Comparison of ENCODE assay signal across 10 mouse cellular contexts in the genomic region with DNA sequence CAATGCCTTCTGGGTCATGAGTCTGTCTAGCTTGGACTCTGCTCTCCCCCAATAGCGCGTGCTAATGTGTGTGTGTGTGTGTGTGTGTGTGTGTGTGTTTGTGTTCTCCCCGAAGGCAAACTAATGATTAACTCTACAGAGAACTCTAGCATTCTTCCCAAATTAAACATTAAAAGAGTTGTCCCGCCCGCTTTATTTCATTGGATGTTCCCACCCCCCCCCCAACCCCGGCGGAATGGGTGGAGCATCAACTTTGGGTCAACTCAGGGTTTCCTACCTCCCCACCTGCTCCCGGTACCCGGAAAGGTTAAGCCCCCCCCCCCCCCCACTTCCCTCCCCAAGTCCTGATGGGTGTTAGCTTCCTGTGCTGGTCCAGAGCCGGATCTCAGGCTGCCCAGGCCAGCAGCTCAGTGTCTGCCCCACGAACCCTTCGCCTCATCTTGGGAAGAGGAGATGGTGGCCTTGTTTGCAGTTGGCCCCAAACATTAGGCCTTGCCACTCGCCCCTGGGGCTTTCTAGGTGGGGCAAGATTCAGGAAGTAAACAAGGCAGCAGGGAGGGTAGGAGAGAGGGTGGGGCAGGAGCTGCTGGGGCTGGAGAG. TPM values are rescaled to one million over a fixed set of nuclear protein-coding genes. Genes with fewer than 3 reads are reported as not detected.
A peak's percentile ranks its signal among the peaks of the same experiment; 100 is the strongest.
DNase-seq lines count a peak whose midpoint lies in the region; ATAC-seq lines count a peak whose summit lies in the region.
"Had no signal": no experiment of that assay in that cellular context is flagged by ENCODE, and none has a peak within 500 bp of the region (broad histone marks: within the 10 kb centered on the region; RNA-seq: fewer than 3 reads in every experiment).

No protein-coding gene starts in this region.

- H3K4me2 ChIP-seq in liver, embryonic 16.5 days (ENCODE audit: low read depth, low read length): peak overlapping the region; percentile 56

- peak overlapping the region; percentile 85 for H3K27ac ChIP-seq in liver, embryonic 16.5 days (ENCODE audit: low read length)

- no peak for ATAC-seq in erythroblast, adult 5-6 weeks (replicated peaks; ENCODE audit: low FRiP score, poor library complexity, severe bottlenecking)
- peak; percentile 57 for ATAC-seq in liver, embryonic 16.5 days (ENCODE audit: low read depth)

- DNase-seq in ES-CJ7 (ENCODE audit: low read depth, low spot score): peak; percentile 59
- DNase-seq in kidney, adult 9 months: peak; percentile 94
- no peak for DNase-seq in left cerebral cortex, postnatal 4 days
- DNase-seq in left cerebral cortex, postnatal 25 days (ENCODE audit: low spot score in 2 of 2): no peak
- DNase-seq in left cerebral cortex, adult 18-20 months (ENCODE audit: low spot score in 2 of 2): no peak
- DNase-seq: adrenal gland, postnatal 25 days had no signal

- peaks cover 47% of the 10 kb centered on the region for H3K27me3 ChIP-seq in erythroblast, embryonic 14.5 days (ENCODE audit: control insufficient read depth)
- H3K27me3 ChIP-seq in liver, embryonic 16.5 days (ENCODE audit: control insufficient read depth, insufficient read depth, low read depth, low read length): peaks cover 32% of the 10 kb centered on the region

- H3K4me1 ChIP-seq in erythroblast, embryonic 14.5 days (ENCODE audit: control insufficient read depth): no peaks in the 10 kb centered on the region
- no peaks in the 10 kb centered on the region; the same call in none of the 2 replicates for H3K4me1 ChIP-seq in liver, embryonic 16.5 days (ENCODE audit: control insufficient read depth, low read depth, low read length)

- peak overlapping the region; percentile 56 for H3K4me3 ChIP-seq in erythroblast, embryonic 14.5 days (replicated peaks)
- H3K4me3 ChIP-seq in liver, embryonic 16.5 days (ENCODE audit: low read depth, low read length): peak overlapping the region; percentile 55

- peak overlapping the region; percentile 46 for H3K9ac ChIP-seq in liver, embryonic 16.5 days (ENCODE audit: low read depth, low read length)

- H3K36me3 ChIP-seq in erythroblast, embryonic 14.5 days (ENCODE audit: control insufficient read depth): peaks cover 9% of the 10 kb centered on the region; the same call in 1 of the 2 replicates
- H3K36me3 ChIP-seq in liver, embryonic 16.5 days (ENCODE audit: control insufficient read depth, insufficient read depth): 0 out of 2 replicates have a peak, but pooled peaks cover 3% of the 10 kb centered on the region

- intact Hi-C loops in left cerebral cortex, postnatal 4 days (cut with DNase I): no loop called here
- intact Hi-C loops in left cerebral cortex, postnatal 25 days (cut with DNase I): no loop called here

- peaks cover 2% of the 10 kb centered on the region; the same call in 1 of the 2 replicates for H3K9me3 ChIP-seq in erythroblast, embryonic 14.5 days (ENCODE audit: control insufficient read depth, low read length)
- H3K9me3 ChIP-seq in liver, embryonic 16.5 days (replicated peaks; ENCODE audit: control insufficient read depth, low read length): no peaks in the 10 kb centered on the region

- WGBS in liver, embryonic 16.5 days (ENCODE audit: insufficient replicate concordance): 38% methylated on average over 13 of the region's 13 CpGs

RNA-seq across cellular contexts. Expression of a gene that starts 2.1 kb away (rescaled TPM):
- polyA plus RNA-seq in erythroblast, embryonic 14.5 days (2012): 0.11 and 0.13 TPM in 2 replicates
- not detected in 2 replicates for total RNA-seq in erythroblast, adult 5-6 weeks (2015; ENCODE audit: low replicate concordance)
- not detected in 2 replicates for total RNA-seq in erythroblast, adult 5-6 weeks (2017; ENCODE audit: low replicate concordance)
- 28.5 and 36.0 TPM in 2 replicates for polyA plus RNA-seq in liver, embryonic 16.5 days (2015; fragmentation: Nextera tagmentation; extraction: Ambion mirVana)
- total RNA-seq in left cerebral cortex, postnatal 4 days (2021): 1 to 10 TPM; 2.2 to 2.3 TPM
- total RNA-seq in left cerebral cortex, postnatal 25 days (2021): 1 to 10 TPM; 2.4 to 2.7 TPM
- total RNA-seq in left cerebral cortex, adult 18-20 months (2021): 1 to 10 TPM; 3.6 to 4.3 TPM
- total RNA-seq: adrenal gland, postnatal 25 days; megakaryocyte, adult 5-6 weeks had no signal

RNA-seq across cellular contexts. Expression of a gene that starts 9.5 kb away (rescaled TPM):
- 3.1 and 4.4 TPM in 2 replicates for polyA plus RNA-seq in erythroblast, embryonic 14.5 days (2012)
- total RNA-seq in erythroblast, adult 5-6 weeks (2015; ENCODE audit: low replicate concordance): 13.4 and 19.9 TPM in 2 replicates
- total RNA-seq in erythroblast, adult 5-6 weeks (2017; ENCODE audit: low replicate concordance): 1.4 and 3.9 TPM in 2 replicates
- 55.9 and 57.9 TPM in 2 replicates for polyA plus RNA-seq in liver, embryonic 16.5 days (2015; fragmentation: Nextera tagmentation; extraction: Ambion mirVana)
- 100 to 1,000 TPM; 111 to 118 TPM for total RNA-seq in left cerebral cortex, postnatal 4 days (2021)
- 100 to 1,000 TPM; 119 to 120 TPM for total RNA-seq in left cerebral cortex, postnatal 25 days (2021)
- 100 to 1,000 TPM; 104 to 110 TPM for total RNA-seq in left cerebral cortex, adult 18-20 months (2021)

RNA-seq across cellular contexts. Expression of a gene that starts 36.0 kb away (rescaled TPM):
- 0.01 TPM in 1 of 2 replicates, not detected in the other for polyA plus RNA-seq in erythroblast, embryonic 14.5 days (2012)
- total RNA-seq in erythroblast, adult 5-6 weeks (2015; ENCODE audit: low replicate concordance): 0.21 TPM in 1 of 2 replicates, not detected in the other
- total RNA-seq in erythroblast, adult 5-6 weeks (2017; ENCODE audit: low replicate concordance): 0.28 TPM in 1 of 2 replicates, not detected in the other
- polyA plus RNA-seq in liver, embryonic 16.5 days (2015; fragmentation: Nextera tagmentation; extraction: Ambion mirVana): 1.8 and 2.1 TPM in 2 replicates
- 1 to 10 TPM; 3.9 to 4.1 TPM for total RNA-seq in left cerebral cortex, postnatal 4 days (2021)
- total RNA-seq in left cerebral cortex, postnatal 25 days (2021): 1 to 10 TPM; 1.8 to 2.4 TPM
- 1 to 10 TPM; 2.0 to 2.2 TPM for total RNA-seq in left cerebral cortex, adult 18-20 months (2021)
- total RNA-seq: megakaryocyte, adult 5-6 weeks had no signal

RNA-seq across cellular contexts. Expression of a gene that starts 48.0 kb away (rescaled TPM):
- 0.91 and 1.1 TPM in 2 replicates for polyA plus RNA-seq in erythroblast, embryonic 14.5 days (2012)
- not detected in 2 replicates for total RNA-seq in erythroblast, adult 5-6 weeks (2015; ENCODE audit: low replicate concordance)
- total RNA-seq in erythroblast, adult 5-6 weeks (2017; ENCODE audit: low replicate concordance): 0.56 TPM in 1 of 2 replicates, not detected in the other
- polyA plus RNA-seq in liver, embryonic 16.5 days (2015; fragmentation: Nextera tagmentation; extraction: Ambion mirVana): 3.3 and 3.4 TPM in 2 replicates
- total RNA-seq in left cerebral cortex, postnatal 4 days (2021): 1 to 10 TPM; 7.6 to 9.2 TPM
- total RNA-seq in left cerebral cortex, postnatal 25 days (2021): 10 to 100 TPM; 10.1 to 11.3 TPM
- 10 to 100 TPM in 1 of 2 experiments, 1 to 10 TPM in 1; 9.4 to 10.3 TPM for total RNA-seq in left cerebral cortex, adult 18-20 months (2021)

Comparison
In these comparisons a context has a peak if more than half of its experiments do, and no peak if none do; other contexts are left out.
1. DNase-seq: peak in ES-CJ7 (single experiment) and kidney, adult 9 months (single experiment); none in left cerebral cortex, postnatal 4 days (single experiment), left cerebral cortex, postnatal 25 days (0 of 2) and left cerebral cortex, adult 18-20 months (0 of 2).
2. RNA of a gene that starts 9.5 kb away (total RNA-seq): 119 to 120 TPM in left cerebral cortex, postnatal 25 days, 111 to 118 TPM in left cerebral cortex, postnatal 4 days and 104 to 110 TPM in left cerebral cortex, adult 18-20 months; 1.4 to 19.9 TPM in erythroblast, adult 5-6 weeks; every median in the first group is over 4 times any median in the second.